Mouse (Mus musculus): ENCODE measurements at regions not wholly inside any gene's neighbourhood (a gene's known extent, or its start where the extent isn't known, plus 50 kb on each side); places are given as distances from the start of the nearest gene placed in this dataset.
A peak's percentile ranks its signal among the peaks of the same experiment; 100 is the strongest.

DNA sequence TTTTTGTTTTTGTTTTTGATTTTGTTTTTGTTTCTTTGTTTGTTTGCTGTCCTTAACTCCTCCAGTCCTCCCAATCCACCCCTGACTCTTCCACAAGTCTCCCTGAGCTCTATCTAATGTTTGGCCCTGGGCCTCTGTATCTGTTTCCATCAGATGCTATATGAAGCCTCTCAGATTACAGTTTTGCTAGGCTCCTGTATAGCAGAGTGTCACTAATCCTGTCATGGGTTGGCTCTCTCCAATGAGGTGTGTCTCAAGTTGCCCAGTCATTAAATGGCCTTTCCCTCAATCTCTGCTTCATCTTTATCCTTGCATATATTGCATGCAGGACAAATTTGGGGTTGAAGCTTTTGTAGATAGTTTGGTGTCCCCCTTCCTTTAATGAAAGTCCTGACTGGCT lies 446.9 kb upstream of the Impg1 start:
- H3K36me3 ChIP-seq (ENCODE audit: insufficient read depth, low read length): no peaks in the 10 kb centered on the region
- ATAC-seq (ENCODE audit: low FRiP score) (no peak), DNase-seq (ENCODE audit: low spot score) (no peak)
- H3K9me3 ChIP-seq (ENCODE audit: low read length): no peaks in the 10 kb centered on the region
- no peak overlapping the region for H3K4me2 ChIP-seq (ENCODE audit: low read depth, low read length, poor library complexity, severe bottlenecking)
- H3K9ac ChIP-seq (replicated peaks; ENCODE audit: low read length, poor library complexity, severe bottlenecking): no peak overlapping the region
- no peak for TF ChIP-seq CTCF (IDR thresholded peaks at IDR 0.05)
- no peaks in the 10 kb centered on the region for H3K27me3 ChIP-seq (ENCODE audit: insufficient read depth, low read length)
- no peak overlapping the region for H3K27ac ChIP-seq (ENCODE audit: low read depth, low read length)
- no peak overlapping the region for H3K4me3 ChIP-seq (ENCODE audit: low read depth, low read length)
- no peaks in the 10 kb centered on the region for H3K4me1 ChIP-seq (ENCODE audit: insufficient read depth, low read length)

GRCm38 (mm10) chr9:80866807-80867206 lies 401.5 kb upstream of the Impg1 start:
- TF ChIP-seq CTCF (IDR thresholded peaks at IDR 0.05): no peak
- no peaks in the 10 kb centered on the region for H3K36me3 ChIP-seq (ENCODE audit: insufficient read depth, low read length)
- 56% methylated on average over 4 of the region's 4 CpGs for WGBS

GRCm38 (mm10) chr9:80858998-80859397 lies 393.7 kb upstream of the Impg1 start:
- no peaks in the 10 kb centered on the region for H3K36me3 ChIP-seq (ENCODE audit: insufficient read depth, low read length)
- H3K9ac ChIP-seq (replicated peaks; ENCODE audit: low read length, poor library complexity, severe bottlenecking): no peak overlapping the region
- no peak overlapping the region for H3K27ac ChIP-seq (ENCODE audit: low read depth, low read length)
- DNase-seq (ENCODE audit: low spot score) (no peak), ATAC-seq (ENCODE audit: low FRiP score) (no peak)
- no peak overlapping the region for H3K4me2 ChIP-seq (ENCODE audit: low read depth, low read length, poor library complexity, severe bottlenecking)
- 22% methylated on average over 2 of the region's 2 CpGs for WGBS
- no peaks in the 10 kb centered on the region for H3K4me1 ChIP-seq (ENCODE audit: insufficient read depth, low read length)
- no peaks in the 10 kb centered on the region for H3K27me3 ChIP-seq (ENCODE audit: insufficient read depth, low read length)
- H3K9me3 ChIP-seq (ENCODE audit: low read length): no peaks in the 10 kb centered on the region
- TF ChIP-seq CTCF (IDR thresholded peaks at IDR 0.05): no peak
- H3K4me3 ChIP-seq (ENCODE audit: low read depth, low read length): no peak overlapping the region

More at GRCm38 (mm10) chr9:80866807-80867206, 401.5 kb upstream of the Impg1 start:
- no peaks in the 10 kb centered on the region for H3K4me1 ChIP-seq (ENCODE audit: insufficient read depth, low read length)
- no peak overlapping the region for H3K27ac ChIP-seq (ENCODE audit: low read depth, low read length)
- H3K9me3 ChIP-seq (ENCODE audit: low read length): no peaks in the 10 kb centered on the region
- no peak overlapping the region for H3K4me3 ChIP-seq (ENCODE audit: low read depth, low read length)
- H3K9ac ChIP-seq (replicated peaks; ENCODE audit: low read length, poor library complexity, severe bottlenecking): no peak overlapping the region
- H3K27me3 ChIP-seq (ENCODE audit: insufficient read depth, low read length): no peaks in the 10 kb centered on the region
- no peak for DNase-seq (ENCODE audit: low spot score)
- no peak for ATAC-seq (ENCODE audit: low FRiP score)
- H3K4me2 ChIP-seq (ENCODE audit: low read depth, low read length, poor library complexity, severe bottlenecking): no peak overlapping the region

DNA sequence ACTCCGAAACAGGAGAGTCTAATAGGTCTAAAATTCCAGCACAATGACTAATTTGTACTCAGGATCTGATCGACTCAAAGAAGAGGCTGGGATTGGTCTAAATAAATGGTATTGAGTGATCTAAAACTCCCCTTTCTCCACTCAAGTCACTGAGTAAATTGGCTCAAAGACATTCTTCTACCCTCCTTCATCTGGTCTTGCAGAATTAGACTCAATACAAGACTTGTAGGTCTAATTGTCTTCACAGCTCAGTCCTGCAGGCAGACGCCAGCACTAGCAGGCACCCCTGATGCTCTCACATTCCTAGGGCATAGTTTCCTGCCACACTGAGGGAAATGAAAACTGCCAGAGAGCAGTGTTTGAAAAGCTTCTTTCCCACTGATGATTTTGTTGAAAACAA lies 382.9 kb upstream of the Impg1 start:
- Histone ChIP-seq H3K4me1 (ENCODE audit: insufficient read depth, low read length) (no peaks in the 10 kb centered on the region), H3K4me3 (ENCODE audit: low read depth, low read length) (no peak overlapping the region), H3K27me3 (ENCODE audit: insufficient read depth, low read length) (no peaks in the 10 kb centered on the region), H3K27ac (ENCODE audit: low read depth, low read length) (no peak overlapping the region), H3K9ac (replicated peaks; ENCODE audit: low read length, poor library complexity, severe bottlenecking) (no peak overlapping the region), H3K9me3 (ENCODE audit: low read length) (no peaks in the 10 kb centered on the region), H3K36me3 (ENCODE audit: insufficient read depth, low read length) (no peaks in the 10 kb centered on the region), H3K4me2 (ENCODE audit: low read depth, low read length, poor library complexity, severe bottlenecking) (no peak overlapping the region)
- ATAC-seq (ENCODE audit: low FRiP score) (no peak), DNase-seq (ENCODE audit: low spot score) (no peak)
- WGBS: 59% methylated on average over 3 of the region's 3 CpGs
- TF ChIP-seq CTCF (IDR thresholded peaks at IDR 0.05): no peak

DNA sequence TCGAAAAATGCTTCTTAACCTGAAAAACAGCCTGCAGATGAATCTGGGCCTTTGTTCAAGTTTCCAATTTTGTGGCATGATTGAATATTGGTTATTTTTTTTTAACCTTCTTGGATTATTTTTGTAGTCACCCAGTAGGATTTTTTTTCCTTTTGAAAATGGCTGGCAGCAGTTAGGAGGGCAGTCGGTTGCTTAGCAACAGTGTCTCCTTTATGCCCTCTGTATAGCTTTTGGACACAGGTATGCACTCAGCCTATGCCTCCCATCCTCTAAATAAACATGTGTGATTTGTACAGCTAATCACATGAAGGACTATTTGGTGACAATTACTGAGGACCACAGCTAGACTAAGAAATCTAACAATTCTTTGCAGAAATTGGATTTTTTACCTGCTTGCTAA lies 367.5 kb upstream of the Impg1 start:
- peak; percentile 20 for DNase-seq (ENCODE audit: low spot score)
- Histone ChIP-seq H3K9ac (replicated peaks; ENCODE audit: low read length, poor library complexity, severe bottlenecking) (no peak overlapping the region), H3K4me1 (ENCODE audit: insufficient read depth, low read length) (no peaks in the 10 kb centered on the region), H3K27me3 (ENCODE audit: insufficient read depth, low read length) (no peaks in the 10 kb centered on the region), H3K27ac (ENCODE audit: low read depth, low read length) (no peak overlapping the region), H3K4me2 (ENCODE audit: low read depth, low read length, poor library complexity, severe bottlenecking) (no peak overlapping the region), H3K4me3 (ENCODE audit: low read depth, low read length) (no peak overlapping the region), H3K36me3 (ENCODE audit: insufficient read depth, low read length) (no peaks in the 10 kb centered on the region), H3K9me3 (ENCODE audit: low read length) (no peaks in the 10 kb centered on the region)
- no peak for TF ChIP-seq CTCF (IDR thresholded peaks at IDR 0.05)
- ATAC-seq (ENCODE audit: low FRiP score): no peak
- 76% methylated on average over 2 of the region's 2 CpGs for WGBS

- WGBS: 46% methylated on average over 1 of the region's 1 CpGs
- Histone ChIP-seq H3K36me3 (ENCODE audit: insufficient read depth, low read length) (no peaks in the 10 kb centered on the region), H3K27ac (ENCODE audit: low read depth, low read length) (no peak overlapping the region), H3K9ac (replicated peaks; ENCODE audit: low read length, poor library complexity, severe bottlenecking) (no peak overlapping the region), H3K4me2 (ENCODE audit: low read depth, low read length, poor library complexity, severe bottlenecking) (no peak overlapping the region), H3K9me3 (ENCODE audit: low read length) (no peaks in the 10 kb centered on the region), H3K4me1 (ENCODE audit: insufficient read depth, low read length) (no peaks in the 10 kb centered on the region), H3K27me3 (ENCODE audit: insufficient read depth, low read length) (no peaks in the 10 kb centered on the region), H3K4me3 (ENCODE audit: low read depth, low read length) (no peak overlapping the region)
- no peak for DNase-seq (ENCODE audit: low spot score)
- ATAC-seq (ENCODE audit: low FRiP score): no peak
- TF ChIP-seq CTCF (IDR thresholded peaks at IDR 0.05): no peak
Measured at GRCm38 (mm10) chr9:80825346-80825745, 360.1 kb upstream of the Impg1 start.

GRCm38 (mm10) chr9:80820066-80820465 lies 354.8 kb upstream of the Impg1 start:
- ATAC-seq (ENCODE audit: low FRiP score) (no peak), DNase-seq (ENCODE audit: low spot score) (no peak)
- 81% methylated on average over 3 of the region's 3 CpGs for WGBS
- Histone ChIP-seq H3K36me3 (ENCODE audit: insufficient read depth, low read length) (no peaks in the 10 kb centered on the region), H3K27me3 (ENCODE audit: insufficient read depth, low read length) (no peaks in the 10 kb centered on the region), H3K27ac (ENCODE audit: low read depth, low read length) (no peak overlapping the region), H3K4me3 (ENCODE audit: low read depth, low read length) (no peak overlapping the region), H3K9ac (replicated peaks; ENCODE audit: low read length, poor library complexity, severe bottlenecking) (no peak overlapping the region), H3K9me3 (ENCODE audit: low read length) (no peaks in the 10 kb centered on the region), H3K4me1 (ENCODE audit: insufficient read depth, low read length) (no peaks in the 10 kb centered on the region), H3K4me2 (ENCODE audit: low read depth, low read length, poor library complexity, severe bottlenecking) (no peak overlapping the region)
- no peak for TF ChIP-seq CTCF (IDR thresholded peaks at IDR 0.05)
